Mouse (Mus musculus): Measurements from ENCODE around the gene Hoxc10.

DNA sequence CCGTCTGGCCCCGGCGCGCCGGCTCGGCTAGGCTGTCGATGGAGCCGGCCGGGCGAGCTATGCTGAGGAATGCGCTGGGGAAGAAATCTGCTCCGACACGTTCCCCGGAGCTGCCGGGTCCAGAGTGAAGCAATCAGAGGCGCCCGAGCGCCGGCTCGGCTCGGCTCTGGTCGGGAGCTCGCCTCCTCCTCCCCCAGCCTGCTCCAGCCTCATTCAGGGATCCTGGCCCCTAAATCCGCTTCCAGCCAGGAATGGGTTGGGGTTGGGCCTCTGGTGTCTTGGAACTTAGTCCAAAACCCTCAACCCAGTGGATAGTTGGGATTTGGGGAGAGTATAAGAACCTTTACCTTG, 44.6 kb upstream of the Hoxc10 start:
- TF ChIP-seq EP300 (IDR thresholded peaks at IDR 0.05; ENCODE audit: low read depth): no peak
- TF ChIP-seq CTCF (IDR thresholded peaks at IDR 0.05; ENCODE audit: low read depth): no peak

All from liver, postnatal 0 days (tissue).